Mouse (Mus musculus): ENCODE measurements around the gene Uggt2. TPM values are rescaled to one million over a fixed set of nuclear protein-coding genes. Genes with fewer than 3 reads are reported as not detected.

Gene Uggt2
- total RNA-seq, 2 experiments from 2014 or later, result 7.1 to 7.5 TPM

- DNase-seq, result no peak
- Histone ChIP-seq H3K27ac (no peak overlapping the region), H3K4me3 (no peak overlapping the region)
- no peak for TF ChIP-seq CTCF (IDR thresholded peaks at IDR 0.05)
- intact Hi-C loops (cut with DNase I), result no loop called here
Measured at GRCm38 (mm10) chr14:118972268-118972667, 127.0 kb downstream of the Uggt2 start.

GRCm38 (mm10) chr14:118967646-118968045, 131.6 kb downstream of the Uggt2 start:
- intact Hi-C loops (cut with DNase I), result no loop called here
- TF ChIP-seq CTCF (IDR thresholded peaks at IDR 0.05), result no peak
- DNase-seq, result no peak
- no peak overlapping the region for H3K27ac ChIP-seq
- no peak overlapping the region for H3K4me3 ChIP-seq

- H3K4me3 ChIP-seq, result no peak overlapping the region
- no peak for TF ChIP-seq CTCF (IDR thresholded peaks at IDR 0.05)
- H3K27ac ChIP-seq, result no peak overlapping the region
- intact Hi-C loops (cut with DNase I), result no loop called here
- DNase-seq, result no peak
Measured at GRCm38 (mm10) chr14:118965356-118966000, 133.8 kb downstream of the Uggt2 start.

GRCm38 (mm10) chr14:118958010-118958409, 141.2 kb downstream of the Uggt2 start:
- intact Hi-C loops (cut with DNase I), result no loop called here
- no peak for DNase-seq
- Histone ChIP-seq H3K4me3 (no peak overlapping the region), H3K27ac (no peak overlapping the region)
- TF ChIP-seq CTCF (IDR thresholded peaks at IDR 0.05), result no peak

- H3K27ac ChIP-seq, result no peak overlapping the region
- DNase-seq, result peak; percentile 44
Measured at GRCm38 (mm10) chr14:118951912-118952583, 147.2 kb downstream of the Uggt2 start.

GRCm38 (mm10) chr14:118948841-118949240, 150.4 kb downstream of the Uggt2 start:
- Histone ChIP-seq H3K27ac (no peak overlapping the region), H3K4me3 (no peak overlapping the region)
- intact Hi-C loops (cut with DNase I), result no loop called here
- no peak for DNase-seq
- no peak for TF ChIP-seq CTCF (IDR thresholded peaks at IDR 0.05)

More at GRCm38 (mm10) chr14:118951912-118952583, 147.2 kb downstream of the Uggt2 start:
- TF ChIP-seq CTCF (IDR thresholded peaks at IDR 0.05), result no peak
- H3K4me3 ChIP-seq, result no peak overlapping the region
- intact Hi-C loops (cut with DNase I), result no loop called here

GRCm38 (mm10) chr14:118944702-118945101, 154.5 kb downstream of the Uggt2 start:
- intact Hi-C loops (cut with DNase I), result no loop called here
- Histone ChIP-seq H3K27ac (no peak overlapping the region), H3K4me3 (no peak overlapping the region)
- TF ChIP-seq CTCF (IDR thresholded peaks at IDR 0.05), result no peak
- DNase-seq, result no peak

GRCm38 (mm10) chr14:118942076-118942475, 157.2 kb downstream of the Uggt2 start:
- no peak for TF ChIP-seq CTCF (IDR thresholded peaks at IDR 0.05)
- Histone ChIP-seq H3K27ac (peak overlapping the region; percentile 43), H3K4me3 (no peak overlapping the region; the same call in 1 of the 2 replicates)
- intact Hi-C loops (cut with DNase I), result no loop called here
- DNase-seq, result no peak

- no peak for DNase-seq
Measured at GRCm38 (mm10) chr14:118940796-118941495, 158.3 kb downstream of the Uggt2 start.

GRCm38 (mm10) chr14:118938551-118938950, 160.7 kb downstream of the Uggt2 start:
- TF ChIP-seq CTCF (IDR thresholded peaks at IDR 0.05), result no peak
- intact Hi-C loops (cut with DNase I), result no loop called here
- Histone ChIP-seq H3K27ac (peak overlapping the region; percentile 100), H3K4me3 (peak overlapping the region; percentile 100)
- no peak for DNase-seq

More at GRCm38 (mm10) chr14:118940796-118941495, 158.3 kb downstream of the Uggt2 start:
- Histone ChIP-seq H3K27ac (peak overlapping the region; percentile 49; the same call in 1 of the 2 replicates), H3K4me3 (no peak overlapping the region)
- TF ChIP-seq CTCF (IDR thresholded peaks at IDR 0.05), result no peak
- intact Hi-C loops (cut with DNase I), result no loop called here

GRCm38 (mm10) chr14:118937533-118938492, 161.4 kb downstream of the Uggt2 start, which contains the start of gene Dnajc3:
Gene Dnajc3, plus strand, starts transcription at chr14:118937976.
- intact Hi-C loops (cut with DNase I), result no loop called here
- DNase-seq, result peak; percentile 100
- TF ChIP-seq CTCF (IDR thresholded peaks at IDR 0.05), result peak; percentile 16; the same call in 1 of the 2 replicates
- Histone ChIP-seq H3K27ac (peak within 1 kb of the TSS; percentile 100), H3K4me3 (peak within 1 kb of the TSS; percentile 100)

- Histone ChIP-seq H3K27ac (peak overlapping the region; percentile 100), H3K4me3 (peak overlapping the region; percentile 100)
- intact Hi-C loops (cut with DNase I), result no loop called here
- TF ChIP-seq CTCF (IDR thresholded peaks at IDR 0.05), result no peak
- DNase-seq, result no peak
Measured at GRCm38 (mm10) chr14:118936952-118937351, 162.3 kb downstream of the Uggt2 start.
